Mouse (Mus musculus) limb, embryonic 12.5 days (tissue): Measurements from ENCODE around the gene Ptk7. TPM values are rescaled to one million over a fixed set of nuclear protein-coding genes. Genes with fewer than 3 reads are reported as not detected.

Source experiments
- ATAC-seq: fragments of 200-750 bp; cut with Nextera tagmentation; 2 replicates; pipeline ENCODE4 v1.8.0; 2017; ENCODE audit warnings: low read depth, moderate TSS enrichment; ENCODE audit not compliant: insufficient number of reproducible peaks, insufficient read depth, low FRiP score, low TSS enrichment
- H3K27ac ChIP-seq: fragments of 300-500 bp; sonication (generic); 2 replicates; pipeline ENCODE4 v1.5.1; 2016; ENCODE audit warnings: mild to moderate bottlenecking, moderate library complexity
- H3K27me3 ChIP-seq: fragments of 300-500 bp; sonication (generic); 2 replicates; pipeline ENCODE4 v1.6.1; 2016; ENCODE audit warnings: mild to moderate bottlenecking, moderate library complexity
- H3K36me3 ChIP-seq: fragments of 300-500 bp; sonication (generic); 2 replicates; pipeline ENCODE4 v1.6.1; 2016; ENCODE audit warnings: mild to moderate bottlenecking, moderate library complexity
- H3K4me1 ChIP-seq: fragments of 300-500 bp; sonication (generic); replicated peaks from 2 replicates; pipeline ENCODE4 v1.6.1; 2016
- H3K4me2 ChIP-seq: fragments of 300-500 bp; sonication (generic); 2 replicates; pipeline ENCODE4 v1.6.1; 2016; ENCODE audit warnings: mild to moderate bottlenecking, moderate library complexity
- H3K4me3 ChIP-seq: fragments of 300-500 bp; sonication (generic); replicated peaks from 2 replicates; pipeline ENCODE4 v1.5.1; 2016; ENCODE audit warnings: mild to moderate bottlenecking
- H3K9ac ChIP-seq: fragments of 300-500 bp; sonication (generic); replicated peaks from 2 replicates; pipeline ENCODE4 v1.6.1; 2016; ENCODE audit warnings: mild to moderate bottlenecking, moderate library complexity
- H3K9me3 ChIP-seq: fragments of 300-500 bp; sonication (generic); 2 replicates; pipeline ENCODE4 v1.6.1; 2016; ENCODE audit warnings: mild to moderate bottlenecking, moderate library complexity
- WGBS: fragments of 180-500 bp; shearing (Covaris S2); methylation state at CpG from one replicate; pipeline ENCODE4 v1.1.7; 2016; 5-methylcytosine and 5-hydroxymethylcytosine counted together
- polyA plus RNA-seq: library from polyadenylated mRNA; unstranded; fragments of >200 nt; fragmentation: Nextera tagmentation; extraction: Ambion mirVana; gene quantifications from 2 replicates; pipeline ENCODE4 v1.2.1, GENCODE M21; 2016

Ptk7 gene
- polyA plus RNA-seq, 1 experiment from 2014 or later: 156 TPM

GRCm38 (mm10) chr17:46605987-46606386, 23.3 kb downstream of the Ptk7 start:
- H3K9me3 ChIP-seq: no peaks in the 10 kb centered on the region
- H3K9ac ChIP-seq: no peak overlapping the region
- WGBS: 79% methylated on average over 12 of the region's 12 CpGs
- H3K4me2 ChIP-seq: no peak overlapping the region
- H3K36me3 ChIP-seq: peaks cover 15% of the 10 kb centered on the region
- 0 out of 2 replicates have a peak overlapping the region, but pooled peaks have one; percentile 3 for H3K27ac ChIP-seq
- no peak overlapping the region for H3K4me3 ChIP-seq
- peaks cover 51% of the 10 kb centered on the region for H3K4me1 ChIP-seq
- H3K27me3 ChIP-seq: no peaks in the 10 kb centered on the region
- ATAC-seq: no peak

GRCm38 (mm10) chr17:46605126-46605525, 24.2 kb downstream of the Ptk7 start:
- Histone ChIP-seq H3K9me3 (no peaks in the 10 kb centered on the region), H3K4me2 (no peak overlapping the region), H3K4me3 (no peak overlapping the region), H3K27ac (peak overlapping the region; percentile 56; the same call in 1 of the 2 replicates), H3K9ac (no peak overlapping the region), H3K4me1 (peaks cover 42% of the 10 kb centered on the region), H3K27me3 (no peaks in the 10 kb centered on the region), H3K36me3 (peaks cover 11% of the 10 kb centered on the region; the same call in 1 of the 2 replicates)
- 81% methylated on average over 5 of the region's 5 CpGs for WGBS
- ATAC-seq: no peak

DNA sequence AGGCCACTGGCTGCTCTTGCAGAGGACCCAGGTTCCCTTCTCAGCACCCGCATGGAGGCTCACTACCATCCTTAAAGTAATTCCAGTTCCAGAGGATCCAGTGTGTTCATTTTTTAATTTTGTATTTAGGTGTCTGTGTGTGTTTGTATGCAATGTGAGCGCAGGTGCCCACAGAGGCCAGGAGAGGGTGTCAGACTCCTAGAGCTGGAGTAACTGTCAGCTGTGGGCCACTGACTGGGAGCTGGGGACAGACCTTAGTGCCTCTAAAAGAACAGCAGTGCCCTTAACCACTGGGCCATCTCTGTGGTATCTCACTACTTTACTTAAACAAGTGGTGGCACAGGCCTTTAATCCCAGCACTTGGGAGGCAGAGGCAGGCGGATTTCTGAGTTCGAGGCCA, 26.1 kb downstream of the Ptk7 start:
- Histone ChIP-seq H3K27me3 (no peaks in the 10 kb centered on the region), H3K36me3 (peaks cover 14% of the 10 kb centered on the region; the same call in 1 of the 2 replicates), H3K4me1 (peaks cover 32% of the 10 kb centered on the region), H3K9ac (no peak overlapping the region), H3K9me3 (no peaks in the 10 kb centered on the region), H3K4me3 (no peak overlapping the region), H3K27ac (no peak overlapping the region), H3K4me2 (no peak overlapping the region)
- ATAC-seq: no peak
- WGBS: 93% methylated on average over 4 of the region's 4 CpGs

DNA sequence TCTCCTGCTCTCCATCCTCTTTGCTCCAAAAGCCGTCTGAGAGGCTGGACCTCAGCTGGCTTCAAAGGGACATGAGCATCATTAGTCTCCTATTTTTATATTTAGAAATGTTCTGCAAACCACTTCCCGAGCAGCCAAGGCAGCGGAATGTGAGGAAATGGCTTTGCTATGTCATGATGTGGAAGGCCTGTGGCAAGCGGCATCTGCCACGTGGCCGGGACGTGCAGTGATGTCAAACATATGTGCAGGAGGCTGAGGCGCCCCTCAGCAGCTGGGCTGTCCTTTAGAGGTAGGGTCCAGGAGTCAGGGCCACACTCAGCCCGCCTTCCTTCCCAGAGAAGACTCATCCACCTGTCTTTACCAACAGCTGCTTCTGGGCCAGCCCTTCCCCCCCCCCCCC, 27.1 kb downstream of the Ptk7 start:
- Histone ChIP-seq H3K27ac (peak overlapping the region; percentile 73), H3K4me2 (no peak overlapping the region), H3K9ac (no peak overlapping the region), H3K27me3 (no peaks in the 10 kb centered on the region), H3K36me3 (peaks cover 24% of the 10 kb centered on the region), H3K9me3 (no peaks in the 10 kb centered on the region), H3K4me1 (peaks cover 26% of the 10 kb centered on the region), H3K4me3 (no peak overlapping the region)
- WGBS: 51% methylated on average over 9 of the region's 9 CpGs
- ATAC-seq: 0 out of 2 replicates have a peak, but pooled peaks have one; percentile 26

DNA sequence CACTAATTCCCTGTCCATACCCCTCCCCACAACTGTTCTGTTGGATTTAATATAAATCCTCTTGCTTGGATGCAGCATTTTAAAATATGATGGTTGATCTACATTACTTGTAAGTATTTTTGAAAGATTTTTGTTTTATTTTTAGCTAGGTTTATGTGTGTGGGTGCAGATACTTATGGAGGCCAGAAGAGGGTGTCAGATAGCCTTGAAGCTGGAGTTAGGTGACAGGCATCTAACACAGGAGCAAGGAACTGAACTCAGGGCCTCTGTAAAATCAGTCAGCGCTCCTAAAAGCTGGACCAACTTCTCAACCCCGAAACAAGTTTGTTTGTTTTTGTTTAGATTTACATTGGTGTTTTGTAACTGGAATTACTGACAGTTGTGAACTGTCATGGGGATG, 28.7 kb downstream of the Ptk7 start:
- H3K27me3 ChIP-seq: no peaks in the 10 kb centered on the region
- H3K27ac ChIP-seq: no peak overlapping the region
- peaks cover 34% of the 10 kb centered on the region for H3K36me3 ChIP-seq
- H3K4me2 ChIP-seq: no peak overlapping the region
- peaks cover 24% of the 10 kb centered on the region for H3K4me1 ChIP-seq
- no peaks in the 10 kb centered on the region for H3K9me3 ChIP-seq
- no peak overlapping the region for H3K9ac ChIP-seq
- H3K4me3 ChIP-seq: no peak overlapping the region
- no peak for ATAC-seq
- WGBS: 90% methylated on average over 2 of the region's 2 CpGs

DNA sequence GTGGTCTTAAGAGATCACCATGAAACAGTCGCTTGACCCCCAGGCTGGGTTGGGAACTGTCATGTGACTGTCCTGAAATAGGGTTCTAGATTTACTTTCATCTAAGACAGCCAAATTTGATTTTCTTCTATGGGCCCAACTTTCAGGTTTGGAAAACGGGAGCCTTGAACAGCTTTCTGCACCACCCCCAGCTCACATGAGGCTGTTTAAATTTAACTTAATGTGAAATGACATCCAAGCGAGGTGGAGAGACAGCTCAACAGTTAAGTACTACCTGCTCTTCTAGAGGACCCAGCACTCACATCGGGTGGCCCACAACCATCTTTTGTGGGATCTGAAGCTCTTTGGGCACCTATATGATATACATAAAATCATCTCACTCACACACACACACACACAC, 30.3 kb downstream of the Ptk7 start:
- H3K4me3 ChIP-seq: no peak overlapping the region
- peaks cover 25% of the 10 kb centered on the region for H3K4me1 ChIP-seq
- no peaks in the 10 kb centered on the region for H3K27me3 ChIP-seq
- ATAC-seq: no peak
- H3K36me3 ChIP-seq: peaks cover 34% of the 10 kb centered on the region
- WGBS: 78% methylated on average over 4 of the region's 4 CpGs
- H3K9me3 ChIP-seq: no peaks in the 10 kb centered on the region
- no peak overlapping the region for H3K9ac ChIP-seq
- no peak overlapping the region for H3K4me2 ChIP-seq
- no peak overlapping the region for H3K27ac ChIP-seq

GRCm38 (mm10) chr17:46597956-46598355, 31.3 kb downstream of the Ptk7 start:
- Histone ChIP-seq H3K9ac (no peak overlapping the region), H3K4me2 (no peak overlapping the region), H3K4me1 (peaks cover 28% of the 10 kb centered on the region), H3K36me3 (peaks cover 37% of the 10 kb centered on the region), H3K4me3 (no peak overlapping the region), H3K27ac (no peak overlapping the region), H3K9me3 (no peaks in the 10 kb centered on the region), H3K27me3 (no peaks in the 10 kb centered on the region)
- ATAC-seq: no peak
- WGBS: 94% methylated on average over 11 of the region's 11 CpGs

DNA sequence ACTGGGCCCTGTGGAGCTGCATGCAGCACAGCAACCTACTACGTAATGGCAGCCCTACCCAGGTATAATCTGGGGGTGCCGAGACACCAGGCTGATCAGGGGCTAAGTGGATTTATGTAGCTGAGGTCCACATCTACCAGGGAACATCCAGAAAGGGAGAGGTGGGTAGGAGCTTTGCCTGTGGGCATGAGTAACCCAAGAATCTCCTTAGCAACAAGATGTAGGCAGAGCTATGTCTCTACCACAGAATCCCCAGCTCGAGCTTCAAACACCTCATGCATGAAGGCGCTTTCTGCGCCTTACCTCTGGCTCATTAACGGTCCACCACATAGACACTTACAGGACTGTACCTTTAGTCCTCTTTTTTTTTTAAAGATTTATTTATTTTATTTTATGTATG, 34.0 kb downstream of the Ptk7 start:
- Histone ChIP-seq H3K27ac (peak overlapping the region; percentile 78), H3K9ac (no peak overlapping the region), H3K4me2 (peak overlapping the region; percentile 25; the same call in 1 of the 2 replicates), H3K9me3 (no peaks in the 10 kb centered on the region), H3K36me3 (peaks cover 40% of the 10 kb centered on the region), H3K27me3 (no peaks in the 10 kb centered on the region), H3K4me1 (peaks cover 19% of the 10 kb centered on the region), H3K4me3 (no peak overlapping the region)
- WGBS: 73% methylated on average over 6 of the region's 6 CpGs
- ATAC-seq: no peak

- H3K27me3 ChIP-seq: no peaks in the 10 kb centered on the region
- no peak overlapping the region for H3K9ac ChIP-seq
- H3K36me3 ChIP-seq: peaks cover 47% of the 10 kb centered on the region
- H3K27ac ChIP-seq: peak overlapping the region; percentile 78
- ATAC-seq: peak; percentile 71
- peak overlapping the region; percentile 25; the same call in 1 of the 2 replicates for H3K4me2 ChIP-seq
- no peak overlapping the region for H3K4me3 ChIP-seq
- no peaks in the 10 kb centered on the region for H3K9me3 ChIP-seq
- WGBS: 8% methylated on average over 9 of the region's 9 CpGs
- H3K4me1 ChIP-seq: peaks cover 19% of the 10 kb centered on the region
Measured at GRCm38 (mm10) chr17:46594606-46595005, 34.7 kb downstream of the Ptk7 start.

- Histone ChIP-seq H3K9me3 (no peaks in the 10 kb centered on the region), H3K4me2 (no peak overlapping the region), H3K4me1 (peaks cover 19% of the 10 kb centered on the region), H3K4me3 (no peak overlapping the region), H3K27me3 (no peaks in the 10 kb centered on the region), H3K36me3 (peaks cover 58% of the 10 kb centered on the region), H3K27ac (no peak overlapping the region), H3K9ac (no peak overlapping the region)
- WGBS: 93% methylated on average over 4 of the region's 4 CpGs
- no peak for ATAC-seq
Measured at GRCm38 (mm10) chr17:46593124-46593523, 36.2 kb downstream of the Ptk7 start.

DNA sequence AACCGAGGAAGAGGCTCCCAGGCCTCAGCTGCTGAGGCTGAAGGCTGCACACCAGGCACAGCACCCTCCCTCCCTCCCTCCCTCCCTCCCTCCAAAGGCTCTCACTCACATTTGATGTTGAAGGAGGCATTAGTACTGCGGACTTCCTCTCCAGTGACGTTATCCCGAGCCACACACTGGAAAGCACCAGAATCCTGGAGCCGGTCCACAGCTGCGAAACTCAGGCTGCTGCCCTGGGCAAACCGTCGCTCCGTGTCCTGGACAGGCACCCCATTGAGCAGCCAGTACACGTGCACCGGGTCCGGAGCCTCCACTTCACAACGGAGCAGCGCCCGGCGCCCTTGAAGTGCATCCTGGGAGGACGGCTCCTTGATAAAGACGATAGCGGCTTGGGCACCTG, 37.9 kb downstream of the Ptk7 start:
- peaks cover 58% of the 10 kb centered on the region for H3K36me3 ChIP-seq
- no peaks in the 10 kb centered on the region for H3K9me3 ChIP-seq
- H3K4me2 ChIP-seq: no peak overlapping the region
- whole genome bisulfite sequencing: 84% methylated on average over 19 of the region's 19 CpGs
- no peaks in the 10 kb centered on the region for H3K27me3 ChIP-seq
- no peak overlapping the region for H3K9ac ChIP-seq
- no peak overlapping the region for H3K4me3 ChIP-seq
- ATAC-seq: no peak
- no peak overlapping the region for H3K27ac ChIP-seq
- peaks cover 19% of the 10 kb centered on the region for H3K4me1 ChIP-seq

GRCm38 (mm10) chr17:46590439-46590838, 38.9 kb downstream of the Ptk7 start:
- Histone ChIP-seq H3K9ac (no peak overlapping the region), H3K4me3 (no peak overlapping the region), H3K9me3 (no peaks in the 10 kb centered on the region), H3K27me3 (no peaks in the 10 kb centered on the region), H3K27ac (no peak overlapping the region), H3K4me1 (peaks cover 16% of the 10 kb centered on the region), H3K36me3 (peaks cover 65% of the 10 kb centered on the region), H3K4me2 (no peak overlapping the region)
- no peak for ATAC-seq
- 93% methylated on average over 7 of the region's 7 CpGs for WGBS
